In the genomic region with DNA sequence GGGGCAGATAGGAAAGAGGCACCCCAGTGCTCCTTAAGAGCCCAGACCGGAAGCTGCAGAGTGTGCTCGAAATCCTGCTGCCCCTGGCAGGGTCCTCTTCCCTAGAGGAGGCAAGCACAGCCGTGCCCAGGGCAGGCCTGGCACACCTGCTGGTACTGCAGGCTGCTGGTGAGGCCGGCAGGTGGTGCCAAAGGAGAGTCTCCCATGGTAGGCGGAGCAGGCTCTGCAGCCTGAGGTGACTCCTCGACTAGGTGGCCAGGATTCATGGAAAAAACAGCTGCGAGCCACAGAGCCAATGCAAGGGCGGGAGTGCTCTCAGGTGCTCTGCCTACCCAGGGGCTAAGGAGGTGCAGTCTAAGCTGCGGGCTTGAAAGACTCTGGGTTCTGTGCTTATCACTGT, we compare ENCODE assay signal across 8 mouse cellular contexts. TPM values are rescaled to one million over a fixed set of nuclear protein-coding genes. Genes with fewer than 3 reads are reported as not detected.
DNase-seq lines count a peak whose midpoint lies in the region; ATAC-seq and TF ChIP-seq lines count a peak whose summit lies in the region.

No protein-coding gene starts in this region.

- no peak overlapping the region for H3K4me3 ChIP-seq in embryonic facial prominence, embryonic 14.5 days (ENCODE audit: low read depth, low read length)
- H3K4me3 ChIP-seq in myocyte = no peak overlapping the region
- no peak overlapping the region for H3K4me3 ChIP-seq in forebrain, embryonic 13.5 days

- WGBS in embryonic facial prominence, embryonic 14.5 days = 34% methylated on average over 9 of the region's 9 CpGs
- WGBS in forebrain, embryonic 13.5 days = 39% methylated on average over 9 of the region's 9 CpGs

- no peaks in the 10 kb centered on the region for H3K9me3 ChIP-seq in embryonic facial prominence, embryonic 14.5 days (ENCODE audit: control insufficient read depth, low read length)
- no peaks in the 10 kb centered on the region for H3K9me3 ChIP-seq in forebrain, embryonic 13.5 days (replicated peaks)

- H3ac ChIP-seq in myocyte (ENCODE audit: control insufficient read depth, insufficient read length) = no peak overlapping the region

- H3K4me2 ChIP-seq in embryonic facial prominence, embryonic 14.5 days (ENCODE audit: low read depth, low read length) = no peak overlapping the region
- H3K4me2 ChIP-seq in myocyte (ENCODE audit: low read depth) = no peak overlapping the region
- no peak overlapping the region for H3K4me2 ChIP-seq in forebrain, embryonic 13.5 days

- no peaks in the 10 kb centered on the region for H3K27me3 ChIP-seq in embryonic facial prominence, embryonic 14.5 days (replicated peaks; ENCODE audit: control insufficient read depth, insufficient read depth, low read length)
- no peaks in the 10 kb centered on the region for H3K27me3 ChIP-seq in myocyte (ENCODE audit: control insufficient read depth, insufficient read depth, insufficient read length)
- H3K27me3 ChIP-seq in forebrain, embryonic 13.5 days = no peaks in the 10 kb centered on the region

- H3K4me1 ChIP-seq in embryonic facial prominence, embryonic 14.5 days (ENCODE audit: control insufficient read depth, insufficient read depth, low read length) = no peaks in the 10 kb centered on the region
- H3K4me1 ChIP-seq in forebrain, embryonic 13.5 days = no peaks in the 10 kb centered on the region

- peak; percentile 31 to 63 for DNase-seq in adrenal gland, adult (ENCODE audit: inconsistent age in 2 of 2, low spot score in 1 of 2)
- no peak for DNase-seq in adrenal gland, adult 18-20 months (ENCODE audit: low spot score in 2 of 2)
- peak; percentile 33 for DNase-seq in ovary, postnatal 14 days (ENCODE audit: low spot score)
- DNase-seq in ovary, adult 18-20 months (ENCODE audit: low spot score) = no peak
- peak; percentile 35 for DNase-seq in embryonic facial prominence, embryonic 14.5 days (ENCODE audit: low spot score)
- DNase-seq in kidney, postnatal 14 days = peak; percentile 73

- peak; percentile 64; the same call in 1 of the 2 replicates for ATAC-seq in embryonic facial prominence, embryonic 14.5 days (ENCODE audit: low read depth)
- ATAC-seq in forebrain, embryonic 13.5 days = no peak

- H3K9ac ChIP-seq in embryonic facial prominence, embryonic 14.5 days (ENCODE audit: low read depth, low read length) = no peak overlapping the region
- H3K9ac ChIP-seq in forebrain, embryonic 13.5 days = no peak overlapping the region

- H3K27ac ChIP-seq in embryonic facial prominence, embryonic 14.5 days (replicated peaks; ENCODE audit: low read depth, low read length) = no peak overlapping the region
- no peak overlapping the region for H3K27ac ChIP-seq in forebrain, embryonic 13.5 days

- TF ChIP-seq POLR2A in myocyte (IDR thresholded peaks at IDR 0.05; ENCODE audit: insufficient read length, low read depth) = no peak

- no peaks in the 10 kb centered on the region for H3K36me3 ChIP-seq in embryonic facial prominence, embryonic 14.5 days (ENCODE audit: control insufficient read depth, insufficient read depth, low read length)
- no peaks in the 10 kb centered on the region for H3K36me3 ChIP-seq in myocyte (ENCODE audit: control insufficient read depth, insufficient read depth)
- peaks cover under 1% of the 10 kb centered on the region; the same call in 1 of the 2 replicates for H3K36me3 ChIP-seq in forebrain, embryonic 13.5 days (ENCODE audit: poor library complexity, severe bottlenecking)

- H3K79me2 ChIP-seq in myocyte (ENCODE audit: control insufficient read depth, insufficient read depth) = no peaks in the 10 kb centered on the region

TF ChIP-seq in myocyte, 11 proteins besides CTCF, POLR2A, EP300 and RAD21:
- TF ChIP-seq MYOD1 (IDR thresholded peaks at IDR 0.05; ENCODE audit: control insufficient read depth in 1 of 3, insufficient read length in 2 of 3, low read depth in 2 of 3) = peak in 1 of 3 experiments; percentile 72
- no peak for TF ChIP-seq CEBPB (IDR thresholded peaks at IDR 0.05; ENCODE audit: insufficient read depth, poor library complexity, severe bottlenecking)
- TF ChIP-seq REST (IDR thresholded peaks at IDR 0.05; ENCODE audit: insufficient read depth, insufficient read length) = no peak
- no peak for TF ChIP-seq TCF12 (IDR thresholded peaks at IDR 0.05; ENCODE audit: insufficient read depth, poor library complexity, severe bottlenecking)
- TF ChIP-seq MAX (IDR thresholded peaks at IDR 0.05; ENCODE audit: low read depth) = no peak
- no peak for TF ChIP-seq TCF3 (IDR thresholded peaks at IDR 0.05; ENCODE audit: insufficient read length, low read depth)
- TF ChIP-seq USF1 (IDR thresholded peaks at IDR 0.05; ENCODE audit: low read depth) = no peak
- peak in 2 of 3 experiments; percentile 26 to 65 for TF ChIP-seq MYOG (IDR thresholded peaks at IDR 0.05; ENCODE audit: control insufficient read depth in 1 of 3, insufficient read depth in 1 of 3, insufficient read length in 2 of 3, low read depth in 2 of 3)
- no peak for TF ChIP-seq SRF (IDR thresholded peaks at IDR 0.05; ENCODE audit: control insufficient read depth, insufficient read length, low read depth)
- no peak for TF ChIP-seq E2F4 (IDR thresholded peaks at IDR 0.05; ENCODE audit: insufficient read depth)
- TF ChIP-seq POLR2AphosphoS2 (IDR thresholded peaks at IDR 0.05; ENCODE audit: insufficient read length, low read depth) = peak; percentile 56

RNA-seq across cellular contexts. Expression of gene Cdiptos, which starts 10.4 kb away (rescaled TPM):
- total RNA-seq in adrenal gland, adult 18-20 months (2021) = under 1 TPM; 0.42 to 0.70 TPM
- 1.3 and 1.8 TPM in 2 replicates for polyA plus RNA-seq in embryonic facial prominence, embryonic 14.5 days (2014; fragmentation: Nextera tagmentation; extraction: Ambion mirVana)
- polyA plus RNA-seq in myocyte (2012; fragmentation: generic; extraction: Trizol) = 0.18 TPM
- polyA plus RNA-seq in forebrain, embryonic 13.5 days (2015; fragmentation: Nextera tagmentation; extraction: Ambion mirVana) = 0.42 and 1.2 TPM in 2 replicates

RNA-seq across cellular contexts. Expression of gene Cdipt, which starts 10.6 kb away (rescaled TPM):
- 10 to 100 TPM; 75.0 to 82.1 TPM for total RNA-seq in adrenal gland, adult 18-20 months (2021)
- polyA plus RNA-seq in embryonic facial prominence, embryonic 14.5 days (2014; fragmentation: Nextera tagmentation; extraction: Ambion mirVana) = 88.0 and 98.2 TPM in 2 replicates
- 173 TPM for polyA plus RNA-seq in myocyte (2012; fragmentation: generic; extraction: Trizol)
- polyA plus RNA-seq in forebrain, embryonic 13.5 days (2015; fragmentation: Nextera tagmentation; extraction: Ambion mirVana) = 82.9 and 95.8 TPM in 2 replicates

RNA-seq across cellular contexts. Expression of gene Mvp, which starts 28.1 kb away (rescaled TPM):
- 100 to 1,000 TPM in 1 of 2 experiments, 10 to 100 TPM in 1; 92.6 to 135 TPM for total RNA-seq in adrenal gland, adult 18-20 months (2021)
- polyA plus RNA-seq in embryonic facial prominence, embryonic 14.5 days (2014; fragmentation: Nextera tagmentation; extraction: Ambion mirVana) = 9.5 and 9.9 TPM in 2 replicates
- 111 TPM for polyA plus RNA-seq in myocyte (2012; fragmentation: generic; extraction: Trizol)
- polyA plus RNA-seq in forebrain, embryonic 13.5 days (2015; fragmentation: Nextera tagmentation; extraction: Ambion mirVana) = 2.5 and 3.2 TPM in 2 replicates

RNA-seq across cellular contexts. Expression of gene Pagr1b, which starts 30.0 kb away (rescaled TPM):
- 1 to 10 TPM; 1.3 to 3.0 TPM for total RNA-seq in adrenal gland, adult 18-20 months (2021)
- polyA plus RNA-seq in embryonic facial prominence, embryonic 14.5 days (2014; fragmentation: Nextera tagmentation; extraction: Ambion mirVana) = 0.39 TPM in 1 of 2 replicates, not detected in the other
- polyA plus RNA-seq in myocyte (2012; fragmentation: generic; extraction: Trizol) = 0.95 TPM
- polyA plus RNA-seq in forebrain, embryonic 13.5 days (2015; fragmentation: Nextera tagmentation; extraction: Ambion mirVana) = 0.65 and 1.0 TPM in 2 replicates

RNA-seq across cellular contexts. Expression of gene Pagr1a, which starts 30.8 kb away (rescaled TPM):
- total RNA-seq in adrenal gland, adult 18-20 months (2021) = 10 to 100 TPM in 1 of 2 experiments, 1 to 10 TPM in 1; 5.5 to 16.5 TPM
- polyA plus RNA-seq in embryonic facial prominence, embryonic 14.5 days (2014; fragmentation: Nextera tagmentation; extraction: Ambion mirVana) = 12.8 and 30.5 TPM in 2 replicates
- 8.1 TPM for polyA plus RNA-seq in myocyte (2012; fragmentation: generic; extraction: Trizol)
- 41.7 and 74.5 TPM in 2 replicates for polyA plus RNA-seq in forebrain, embryonic 13.5 days (2015; fragmentation: Nextera tagmentation; extraction: Ambion mirVana)

Comparison
In these comparisons a context has a peak if more than half of its experiments do, and no peak if none do; other contexts are left out.
1. DNase-seq: peak in adrenal gland, adult (2 of 2), ovary, postnatal 14 days (single experiment), embryonic facial prominence, embryonic 14.5 days (single experiment) and kidney, postnatal 14 days (single experiment); none in adrenal gland, adult 18-20 months (0 of 2) and ovary, adult 18-20 months (single experiment).
2. RNA of gene Mvp, which starts 28.1 kb away (polyA plus RNA-seq): 111 TPM in myocyte (single experiment); 9.5 to 9.9 TPM in embryonic facial prominence, embryonic 14.5 days and 2.5 to 3.2 TPM in forebrain, embryonic 13.5 days; every median in the first group is over 10 times any median in the second.